In the genomic region with DNA sequence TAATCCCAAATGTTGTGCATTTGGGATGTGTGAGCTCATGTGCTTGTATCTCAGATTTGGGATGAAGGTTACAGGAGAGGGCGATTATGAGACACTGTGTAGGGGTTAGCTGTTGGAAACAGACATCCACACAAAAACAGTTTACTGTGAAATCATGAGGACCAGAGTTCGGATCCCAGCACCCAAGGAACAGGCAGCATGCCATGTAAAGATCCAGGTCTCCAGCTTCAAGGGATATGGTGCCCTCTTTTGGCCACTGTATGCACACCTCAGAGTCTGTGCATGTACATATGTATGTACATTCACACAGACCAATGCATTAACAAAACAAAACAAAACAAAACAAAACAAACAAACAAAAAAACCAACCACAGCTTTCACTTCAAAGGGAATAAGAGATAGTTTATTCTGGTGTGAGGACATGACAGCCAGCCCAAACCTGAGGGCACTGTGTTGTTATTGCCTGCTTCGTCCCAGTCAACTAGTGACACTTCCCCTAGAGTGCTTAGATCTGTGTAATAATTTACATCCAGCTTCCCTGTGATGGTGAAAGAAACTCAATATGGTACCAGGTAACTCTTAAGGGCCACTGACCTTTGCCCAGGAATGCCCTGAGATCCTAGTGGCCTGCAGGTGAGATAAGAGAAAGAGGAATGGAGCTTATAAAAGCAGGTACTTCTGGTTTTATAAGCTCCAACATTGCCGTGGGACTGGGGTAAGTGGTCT, we compare ENCODE assay signal across 16 mouse cellular contexts. TPM values are rescaled to one million over a fixed set of nuclear protein-coding genes. Genes with fewer than 3 reads are reported as not detected.
A peak's percentile ranks its signal among the peaks of the same experiment; 100 is the strongest.
DNase-seq lines count a peak whose midpoint lies in the region; ATAC-seq and TF ChIP-seq lines count a peak whose summit lies in the region.
"Had no signal": no experiment of that assay in that cellular context is flagged by ENCODE, and none has a peak within 500 bp of the region (broad histone marks: within the 10 kb centered on the region; RNA-seq: fewer than 3 reads in every experiment).

No protein-coding gene starts in this region.

- peak; percentile 95 for TF ChIP-seq RAD21 in MEL (IDR thresholded peaks at IDR 0.05; ENCODE audit: low read depth, low read length)

- 83% methylated on average over 4 of the region's 4 CpGs for WGBS in kidney, adult 2 months
- WGBS in midbrain, embryonic 11.5 days = 87% methylated on average over 4 of the region's 4 CpGs
- WGBS in midbrain, embryonic 15.5 days = 85% methylated on average over 4 of the region's 4 CpGs
- WGBS in small intestine, adult 2 months = 69% methylated on average over 4 of the region's 4 CpGs
- WGBS in limb, embryonic 10.5 days = 86% methylated on average over 4 of the region's 4 CpGs

- ATAC-seq in midbrain, embryonic 11.5 days (ENCODE audit: low FRiP score) = no peak
- no peak for ATAC-seq in midbrain, embryonic 15.5 days (replicated peaks)

- DNase-seq in kidney, adult 2 months = peak; percentile 53
- no peak for DNase-seq in kidney, postnatal 14 days
- peak; percentile 62 for DNase-seq in midbrain, embryonic 11.5 days (ENCODE audit: low spot score, missing footprints)
- peak; percentile 91 for DNase-seq in MEL (ENCODE audit: low read depth, low spot score)
- DNase-seq in limb, embryonic 10.5 days (ENCODE audit: low spot score) = no peak
- DNase-seq in right cerebral cortex, adult 2 months (ENCODE audit: low spot score in 2 of 2) = no peak
- DNase-seq: adrenal gland, postnatal 25 days; cerebellum, adult 18-20 months; gastrocnemius, postnatal 10 days; layer of hippocampus, adult 9-11 months; left cerebral cortex, postnatal 4 days; spleen, adult 18-20 months; thymus, adult 18-20 months had no signal

- no peaks in the 10 kb centered on the region for H3K9me3 ChIP-seq in midbrain, embryonic 11.5 days (ENCODE audit: control insufficient read depth, low read length)
- H3K9me3 ChIP-seq in midbrain, embryonic 15.5 days = no peaks in the 10 kb centered on the region
- no peaks in the 10 kb centered on the region for H3K9me3 ChIP-seq in MEL (replicated peaks; ENCODE audit: insufficient read depth, low read length)
- H3K9me3 ChIP-seq in limb, embryonic 10.5 days (replicated peaks) = no peaks in the 10 kb centered on the region

- H3K9ac ChIP-seq in midbrain, embryonic 11.5 days (ENCODE audit: low read length) = no peak overlapping the region
- no peak overlapping the region for H3K9ac ChIP-seq in midbrain, embryonic 15.5 days
- H3K9ac ChIP-seq in MEL (ENCODE audit: control insufficient read depth, low read depth, low read length, poor library complexity, severe bottlenecking) = no peak overlapping the region

- no peak overlapping the region for H3K4me2 ChIP-seq in midbrain, embryonic 11.5 days
- H3K4me2 ChIP-seq in midbrain, embryonic 15.5 days = no peak overlapping the region

- no peak for TF ChIP-seq POLR2A in kidney, adult 2 months (IDR thresholded peaks at IDR 0.05; ENCODE audit: low read depth, low read length)
- no peak for TF ChIP-seq POLR2A in MEL (IDR thresholded peaks at IDR 0.05; ENCODE audit: control insufficient read depth in 1 of 2, insufficient read depth in 1 of 2, low read depth in 1 of 2, low read length in 2 of 2, poor library complexity in 1 of 2)
- TF ChIP-seq POLR2A in small intestine, adult 2 months (IDR thresholded peaks at IDR 0.05; ENCODE audit: low read depth, low read length) = no peak

- H3K4me3 ChIP-seq in kidney, adult 2 months (ENCODE audit: insufficient read depth, low read depth, low read length) = no peak overlapping the region
- H3K4me3 ChIP-seq in midbrain, embryonic 11.5 days (ENCODE audit: low read depth, low read length) = no peak overlapping the region
- no peak overlapping the region for H3K4me3 ChIP-seq in midbrain, embryonic 15.5 days
- no peak overlapping the region for H3K4me3 ChIP-seq in MEL (ENCODE audit: control insufficient read depth in 1 of 2, insufficient read depth in 1 of 2, low read depth in 2 of 2, low read length in 2 of 2)
- H3K4me3 ChIP-seq in small intestine, adult 2 months (ENCODE audit: low read depth, low read length) = no peak overlapping the region
- H3K4me3 ChIP-seq in limb, embryonic 10.5 days = no peak overlapping the region

- H3K27me3 ChIP-seq in kidney, adult 2 months (replicated peaks; ENCODE audit: control insufficient read depth, insufficient read depth, low read length) = no peaks in the 10 kb centered on the region
- no peaks in the 10 kb centered on the region for H3K27me3 ChIP-seq in midbrain, embryonic 11.5 days (ENCODE audit: control insufficient read depth, insufficient read depth, low read length)
- H3K27me3 ChIP-seq in midbrain, embryonic 15.5 days (replicated peaks) = 0 out of 2 replicates have a peak, but pooled peaks cover 3% of the 10 kb centered on the region
- H3K27me3 ChIP-seq in MEL (ENCODE audit: control insufficient read depth in 1 of 2, insufficient read depth in 2 of 2, low read length in 2 of 2) = no peaks in the 10 kb centered on the region
- no peaks in the 10 kb centered on the region for H3K27me3 ChIP-seq in small intestine, adult 2 months (ENCODE audit: control insufficient read depth, insufficient read depth, low read length)
- H3K27me3 ChIP-seq in limb, embryonic 10.5 days (ENCODE audit: low read depth, poor library complexity, severe bottlenecking) = peaks cover 32% of the 10 kb centered on the region

- no peaks in the 10 kb centered on the region; the same call in 1 of the 2 replicates for H3K79me2 ChIP-seq in MEL (ENCODE audit: control insufficient read depth, insufficient read depth, low read length, poor library complexity)

- H3K36me3 ChIP-seq in kidney, adult 2 months (ENCODE audit: control insufficient read depth, insufficient read depth, low read length) = no peaks in the 10 kb centered on the region
- no peaks in the 10 kb centered on the region for H3K36me3 ChIP-seq in midbrain, embryonic 11.5 days (ENCODE audit: control insufficient read depth, insufficient read depth, low read length)
- no peaks in the 10 kb centered on the region for H3K36me3 ChIP-seq in midbrain, embryonic 15.5 days (replicated peaks)
- H3K36me3 ChIP-seq in MEL (ENCODE audit: control insufficient read depth in 1 of 2, insufficient read depth in 2 of 2, low read length in 2 of 2) = peaks cover 0 to 4% of the 10 kb centered on the region in 2 experiments; a peak in 1 of 4 replicates
- no peaks in the 10 kb centered on the region; the same call in 1 of the 2 replicates for H3K36me3 ChIP-seq in small intestine, adult 2 months (ENCODE audit: control insufficient read depth, insufficient read depth, low read length)
- H3K36me3 ChIP-seq in limb, embryonic 10.5 days = no peaks in the 10 kb centered on the region

- TF ChIP-seq EP300 in MEL (IDR thresholded peaks at IDR 0.05; ENCODE audit: low read depth in 1 of 2, low read length in 2 of 2) = no peak

- H3K4me1 ChIP-seq in kidney, adult 2 months (ENCODE audit: control insufficient read depth, insufficient read depth, low read length) = peaks cover 7% of the 10 kb centered on the region; the same call in 1 of the 2 replicates
- peaks cover 3% of the 10 kb centered on the region; the same call in 1 of the 2 replicates for H3K4me1 ChIP-seq in midbrain, embryonic 11.5 days (ENCODE audit: control insufficient read depth, insufficient read depth, low read length)
- H3K4me1 ChIP-seq in midbrain, embryonic 15.5 days = peaks cover 28% of the 10 kb centered on the region
- 0 out of 4 replicates have a peak, but pooled peaks cover 0 to 6% of the 10 kb centered on the region in 2 experiments for H3K4me1 ChIP-seq in MEL (ENCODE audit: control insufficient read depth in 1 of 2, insufficient read depth in 2 of 2, low read length in 2 of 2)
- peaks cover 10% of the 10 kb centered on the region for H3K4me1 ChIP-seq in small intestine, adult 2 months (ENCODE audit: control insufficient read depth, insufficient read depth, insufficient read length, low read length)
- peaks cover 23% of the 10 kb centered on the region for H3K4me1 ChIP-seq in limb, embryonic 10.5 days

- peak; percentile 43 for TF ChIP-seq CTCF in kidney, adult 2 months (conservative IDR thresholded peaks at IDR 0.05; ENCODE audit: insufficient read depth, insufficient read length, low read depth, low read length)
- TF ChIP-seq CTCF in MEL (IDR thresholded peaks at IDR 0.05 in 2 of 3, conservative IDR thresholded peaks at IDR 0.05 in 1 of 3; ENCODE audit: control insufficient read depth in 1 of 3, insufficient read depth in 1 of 3, low read depth in 2 of 3, low read length in 3 of 3, poor library complexity in 1 of 3, severe bottlenecking in 1 of 3) = peak; percentile 73 to 96 (median 76)
- TF ChIP-seq CTCF in small intestine, adult 2 months (IDR thresholded peaks at IDR 0.05; ENCODE audit: extremely low read depth, insufficient read length, insufficient replicate concordance, low read depth, low read length) = peak; percentile 18; the same call in 1 of the 2 replicates

- H3K27ac ChIP-seq in kidney, adult 2 months (ENCODE audit: insufficient read depth, low read depth, low read length) = no peak overlapping the region
- no peak overlapping the region for H3K27ac ChIP-seq in midbrain, embryonic 11.5 days (ENCODE audit: low read depth, low read length)
- H3K27ac ChIP-seq in midbrain, embryonic 15.5 days = no peak overlapping the region
- H3K27ac ChIP-seq in MEL (ENCODE audit: control insufficient read depth, low read depth, low read length) = no peak overlapping the region
- H3K27ac ChIP-seq in small intestine, adult 2 months (ENCODE audit: insufficient read depth, low read depth, low read length) = no peak overlapping the region
- H3K27ac ChIP-seq in limb, embryonic 10.5 days = no peak overlapping the region
- H3K27ac ChIP-seq: macrophage had no signal

RNA-seq across cellular contexts. Expression of a gene that starts 20.1 kb away (rescaled TPM):
- polyA plus RNA-seq in kidney, adult 2 months (2012; rRNA removed) = 24.4 and 28.2 TPM in 2 replicates
- polyA plus RNA-seq in midbrain, embryonic 11.5 days (2014; fragmentation: Nextera tagmentation; extraction: Ambion mirVana) = 2.2 and 2.3 TPM in 2 replicates
- 2.3 and 4.6 TPM in 2 replicates for polyA plus RNA-seq in midbrain, embryonic 15.5 days (2015; fragmentation: Nextera tagmentation; extraction: Ambion mirVana)
- 7.5 and 10.7 TPM in 2 replicates for total RNA-seq in MEL (2012; rRNA removed)
- polyA plus RNA-seq in MEL (2012; ENCODE audit: insufficient read depth in 1 of 2, insufficient read length in 2 of 2, low read depth in 1 of 2, low replicate concordance in 2 of 2, missing spikeins in 1 of 2) = 10 to 100 TPM in 1 of 2 experiments, not detected in 1; 10.0 TPM
- polyA plus RNA-seq in small intestine, adult 2 months (2012; rRNA removed) = 1.8 and 7.4 TPM in 2 replicates
- polyA plus RNA-seq in limb, embryonic 10.5 days (2016; fragmentation: Nextera tagmentation; extraction: Ambion mirVana) = 1.0 and 1.4 TPM in 2 replicates

RNA-seq across cellular contexts. Expression of a gene that starts 25.0 kb away (rescaled TPM):
- 9.7 and 10.4 TPM in 2 replicates for polyA plus RNA-seq in kidney, adult 2 months (2012; rRNA removed)
- polyA plus RNA-seq in midbrain, embryonic 11.5 days (2014; fragmentation: Nextera tagmentation; extraction: Ambion mirVana) = 7.4 and 11.5 TPM in 2 replicates
- polyA plus RNA-seq in midbrain, embryonic 15.5 days (2015; fragmentation: Nextera tagmentation; extraction: Ambion mirVana) = 2.6 and 4.0 TPM in 2 replicates
- total RNA-seq in MEL (2012; rRNA removed) = 7.1 and 10.9 TPM in 2 replicates
- polyA plus RNA-seq in MEL (2012; ENCODE audit: insufficient read depth in 1 of 2, insufficient read length in 2 of 2, low read depth in 1 of 2, low replicate concordance in 2 of 2, missing spikeins in 1 of 2) = 10 to 100 TPM in 1 of 2 experiments, not detected in 1; 15.3 TPM
- polyA plus RNA-seq in small intestine, adult 2 months (2012; rRNA removed) = 3.3 and 3.9 TPM in 2 replicates
- 2.9 and 5.1 TPM in 2 replicates for polyA plus RNA-seq in limb, embryonic 10.5 days (2016; fragmentation: Nextera tagmentation; extraction: Ambion mirVana)

RNA-seq across cellular contexts. Expression of a gene that starts 25.5 kb away (rescaled TPM):
- 80.3 and 98.8 TPM in 2 replicates for polyA plus RNA-seq in kidney, adult 2 months (2012; rRNA removed)
- 0.40 and 0.73 TPM in 2 replicates for polyA plus RNA-seq in midbrain, embryonic 11.5 days (2014; fragmentation: Nextera tagmentation; extraction: Ambion mirVana)
- 2.3 and 2.6 TPM in 2 replicates for polyA plus RNA-seq in midbrain, embryonic 15.5 days (2015; fragmentation: Nextera tagmentation; extraction: Ambion mirVana)
- total RNA-seq in MEL (2012; rRNA removed) = 0.72 and 0.81 TPM in 2 replicates
- 1 to 10 TPM in 1 of 2 experiments, not detected in 1; 1.3 TPM for polyA plus RNA-seq in MEL (2012; ENCODE audit: insufficient read depth in 1 of 2, insufficient read length in 2 of 2, low read depth in 1 of 2, low replicate concordance in 2 of 2, missing spikeins in 1 of 2)
- 4.9 and 12.6 TPM in 2 replicates for polyA plus RNA-seq in small intestine, adult 2 months (2012; rRNA removed)
- 0.70 TPM in 1 of 2 replicates, not detected in the other for polyA plus RNA-seq in limb, embryonic 10.5 days (2016; fragmentation: Nextera tagmentation; extraction: Ambion mirVana)

RNA-seq across cellular contexts. Expression of a gene that starts 34.3 kb away (rescaled TPM):
- polyA plus RNA-seq in kidney, adult 2 months (2012; rRNA removed) = 26.3 and 27.3 TPM in 2 replicates
- 3.6 and 3.9 TPM in 2 replicates for polyA plus RNA-seq in midbrain, embryonic 11.5 days (2014; fragmentation: Nextera tagmentation; extraction: Ambion mirVana)
- 7.3 and 7.9 TPM in 2 replicates for polyA plus RNA-seq in midbrain, embryonic 15.5 days (2015; fragmentation: Nextera tagmentation; extraction: Ambion mirVana)
- 31.6 and 37.0 TPM in 2 replicates for total RNA-seq in MEL (2012; rRNA removed)
- polyA plus RNA-seq in MEL (2012; ENCODE audit: insufficient read depth in 1 of 2, insufficient read length in 2 of 2, low read depth in 1 of 2, low replicate concordance in 2 of 2, missing spikeins in 1 of 2) = 10 to 100 TPM; 56.4 to 76.3 TPM
- 10.0 and 18.7 TPM in 2 replicates for polyA plus RNA-seq in small intestine, adult 2 months (2012; rRNA removed)
- 4.2 and 6.1 TPM in 2 replicates for polyA plus RNA-seq in limb, embryonic 10.5 days (2016; fragmentation: Nextera tagmentation; extraction: Ambion mirVana)

RNA-seq across cellular contexts. Expression of a gene that starts 50.6 kb away (rescaled TPM):
- polyA plus RNA-seq in kidney, adult 2 months (2012; rRNA removed) = 0.19 and 0.20 TPM in 2 replicates
- polyA plus RNA-seq in midbrain, embryonic 11.5 days (2014; fragmentation: Nextera tagmentation; extraction: Ambion mirVana) = 0.10 and 0.21 TPM in 2 replicates
- polyA plus RNA-seq in midbrain, embryonic 15.5 days (2015; fragmentation: Nextera tagmentation; extraction: Ambion mirVana) = 0.05 and 0.45 TPM in 2 replicates
- not detected in 2 replicates for total RNA-seq in MEL (2012; rRNA removed)
- polyA plus RNA-seq in MEL (2012; ENCODE audit: insufficient read depth in 1 of 2, insufficient read length in 2 of 2, low read depth in 1 of 2, low replicate concordance in 2 of 2, missing spikeins in 1 of 2) = under 1 TPM in 1 of 2 experiments, not detected in 1; 0.04 TPM
- 0.38 and 3.1 TPM in 2 replicates for polyA plus RNA-seq in small intestine, adult 2 months (2012; rRNA removed)
- polyA plus RNA-seq in limb, embryonic 10.5 days (2016; fragmentation: Nextera tagmentation; extraction: Ambion mirVana) = not detected in 2 replicates

Comparison
In these comparisons a context has a peak if more than half of its experiments do, and no peak if none do; other contexts are left out.
1. DNase-seq: peak in kidney, adult 2 months (single experiment), midbrain, embryonic 11.5 days (single experiment) and MEL (single experiment); none in kidney, postnatal 14 days (single experiment), limb, embryonic 10.5 days (single experiment) and right cerebral cortex, adult 2 months (0 of 2).
2. CTCF ChIP-seq: peak in every context shown above with its lines; median percentile 76 in MEL; 43 in kidney, adult 2 months; 18 in small intestine, adult 2 months.